Mouse (Mus musculus): ENCODE measurements around the gene Rab36.
"Not testable (repeated sequence)": the region's sequence is repeated elsewhere in the genome, so short reads cannot be mapped to it uniquely, and the experiment has no call there.

The Rab36 gene

DNA sequence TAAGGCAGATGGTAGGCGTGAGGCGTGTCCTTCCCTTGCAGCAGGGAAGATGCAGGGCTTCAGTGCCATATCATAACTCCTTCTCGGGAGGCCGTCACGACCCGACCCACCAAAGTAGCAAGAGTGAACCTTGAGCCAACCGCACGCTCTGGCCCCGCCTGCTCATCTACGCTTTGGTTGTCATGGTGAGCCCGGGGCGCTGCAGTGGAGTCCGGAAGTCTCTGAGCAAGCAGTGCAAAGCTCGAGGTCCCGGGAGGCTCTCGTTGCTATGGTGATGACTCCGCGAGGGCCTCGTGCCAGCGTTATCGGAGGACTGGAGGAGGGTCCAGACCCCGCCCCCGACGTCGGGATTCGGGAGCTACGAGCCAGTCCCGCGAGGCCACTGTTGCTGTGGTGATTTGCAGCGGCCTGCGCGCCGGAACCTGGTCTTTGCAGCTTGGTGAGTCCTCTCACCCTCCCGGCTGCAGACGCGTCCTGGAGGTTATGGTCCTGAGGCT, at the start of gene Rab36:
Gene Rab36 (plus strand): TSS at position 176 of the 497 bp plus-strand sequence.
- peak; percentile 90 for DNase-seq

GRCm38 (mm10) chr10:74987698-74988470, 49.0 kb upstream of the Rab36 start:
- DNase-seq, result no peak

- DNase-seq, result no peak
These were observed 47.0 kb upstream of the Rab36 start for GRCm38 (mm10) chr10:74989814-74990213.

DNA sequence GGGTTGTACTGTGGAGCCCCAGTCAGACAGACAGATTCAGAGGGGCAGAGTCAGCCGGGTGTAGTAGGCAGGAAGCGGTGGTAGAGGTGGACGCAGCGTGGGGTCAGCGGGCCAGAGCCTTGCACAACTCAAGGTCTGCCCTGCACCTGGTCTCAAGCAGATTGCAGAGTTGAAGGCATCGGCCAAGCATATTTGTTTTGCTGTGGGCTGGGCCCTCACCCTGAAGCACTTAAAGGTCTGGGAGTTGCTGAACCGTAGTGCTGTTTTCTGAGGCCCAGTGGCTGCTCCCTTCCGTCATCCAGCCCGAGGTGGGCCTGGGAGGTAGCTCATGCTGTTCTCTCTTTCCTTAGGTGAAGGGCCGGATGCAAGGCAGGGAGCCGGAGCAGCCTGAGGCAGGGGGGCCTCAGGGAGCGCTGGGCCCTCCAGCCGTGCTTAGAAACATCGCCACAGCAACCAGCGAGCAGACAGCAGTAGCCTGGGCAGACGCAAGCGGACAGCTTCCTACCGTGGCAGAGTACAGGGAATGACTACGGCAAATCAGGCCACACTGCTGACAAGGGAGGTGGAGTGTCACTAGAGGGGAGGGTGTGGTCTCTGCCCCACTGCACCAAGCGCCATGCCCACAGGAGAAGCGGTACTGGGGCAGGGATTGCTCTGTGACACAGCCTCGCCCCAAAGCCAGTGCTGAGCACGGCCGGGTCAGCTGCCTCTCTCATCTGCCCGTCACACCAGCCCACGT, 46.1 kb upstream of the Rab36 start:
- DNase-seq, result no peak

DNA sequence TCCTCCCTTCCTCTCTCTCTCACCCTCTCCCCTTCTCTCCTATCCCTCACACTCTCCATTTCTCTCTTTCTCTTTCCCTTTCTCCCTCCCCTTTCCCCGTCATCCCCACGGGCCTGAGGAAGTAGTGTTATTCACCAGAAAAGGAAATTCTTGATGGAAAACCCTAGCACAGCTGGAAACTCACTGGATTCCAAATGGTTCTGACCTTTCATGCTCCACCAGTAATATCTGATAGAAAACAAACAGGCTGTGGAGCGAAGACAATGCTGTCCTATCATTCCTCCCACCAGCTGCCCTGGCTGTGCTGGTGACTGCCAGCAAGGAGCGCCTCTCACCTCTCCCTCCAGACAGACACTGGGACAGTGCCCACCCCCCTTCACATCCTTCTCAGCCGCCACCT, 42.0 kb upstream of the Rab36 start:
- DNase-seq, result no peak

GRCm38 (mm10) chr10:74995377-74995776, 41.5 kb upstream of the Rab36 start:
- DNase-seq, result peak; percentile 59

DNA sequence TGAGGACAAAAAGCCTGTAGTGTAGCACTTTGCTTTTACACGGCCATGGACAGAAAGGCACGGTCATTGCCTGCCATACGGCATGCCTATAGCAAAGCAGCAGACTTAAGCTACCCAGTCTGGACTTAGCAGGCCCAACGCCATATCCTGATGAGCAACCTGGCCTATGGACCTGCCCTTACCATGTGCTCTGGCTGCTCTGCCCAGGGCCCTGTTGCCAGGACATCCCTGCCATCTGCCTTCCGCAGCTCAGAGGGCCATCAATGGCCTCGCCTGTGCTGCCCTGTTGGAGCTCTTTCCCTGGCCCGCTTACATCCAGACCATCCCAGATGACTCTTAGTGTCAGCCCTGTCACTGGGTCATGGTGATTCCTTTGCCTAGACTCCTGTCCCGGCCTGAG, 35.5 kb upstream of the Rab36 start:
- DNase-seq, result no peak

- no peak for DNase-seq
These were observed 32.8 kb upstream of the Rab36 start for GRCm38 (mm10) chr10:75004067-75004466.

DNA sequence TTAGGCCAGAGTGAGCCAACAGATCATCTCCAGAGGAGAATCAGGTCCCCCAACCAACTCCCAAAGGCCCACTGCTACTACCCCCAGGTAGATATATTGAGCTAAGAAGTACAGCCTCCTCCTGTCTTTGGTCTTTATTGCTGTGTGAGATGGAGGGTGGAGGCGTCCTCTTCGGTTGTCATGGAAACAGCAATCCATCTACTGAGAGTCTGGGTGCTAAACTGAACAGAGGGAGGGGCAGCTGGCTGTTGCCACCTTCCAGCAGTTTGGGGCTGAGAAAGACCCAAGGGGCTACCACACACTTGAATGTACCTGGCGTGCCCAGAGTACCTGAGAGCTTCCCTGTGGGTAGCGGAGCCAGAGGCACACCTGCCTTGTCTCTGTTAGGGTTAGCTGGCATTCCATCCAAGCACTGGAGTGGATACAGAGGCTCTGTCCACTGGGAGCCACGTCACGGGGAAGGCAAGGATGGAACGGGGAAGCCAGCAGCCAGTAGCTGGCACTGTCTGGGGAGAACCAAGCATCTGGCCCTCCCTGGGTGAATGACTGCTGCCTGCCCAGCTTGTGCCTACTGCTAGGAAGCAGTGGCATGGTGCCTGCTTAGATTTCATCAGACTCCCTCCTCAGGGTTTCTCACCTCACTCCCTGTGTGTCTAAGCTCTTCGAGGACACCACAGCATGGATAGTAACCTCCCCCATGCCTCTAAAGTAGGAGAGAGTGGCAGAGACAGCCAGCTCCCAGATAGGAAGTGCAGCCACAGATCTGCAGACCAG, 29.8 kb upstream of the Rab36 start:
- DNase-seq, result peak; percentile 68

DNA sequence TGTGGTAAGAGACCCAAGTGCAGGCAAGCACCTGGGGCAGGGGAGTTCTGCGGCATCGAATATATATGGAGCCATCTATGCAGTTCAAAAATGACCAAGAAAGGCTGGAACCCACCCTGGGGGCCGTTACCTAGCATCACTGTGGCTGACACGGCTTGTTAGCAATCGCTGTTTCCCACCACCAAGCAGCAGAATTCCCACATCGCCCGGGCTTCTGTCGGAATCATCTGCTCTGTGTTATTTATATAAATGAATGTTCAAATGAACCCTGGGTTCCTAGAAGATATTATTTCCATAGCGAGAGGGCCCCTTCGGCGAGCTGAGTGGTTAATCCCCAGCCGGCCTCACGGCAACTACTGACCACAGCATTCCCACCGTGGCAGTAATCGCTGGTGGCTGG, 26.2 kb upstream of the Rab36 start:
- no peak for DNase-seq

GRCm38 (mm10) chr10:75015465-75015864, 21.4 kb upstream of the Rab36 start:
- DNase-seq, result no peak

- DNase-seq, result no peak
These were observed 20.4 kb upstream of the Rab36 start for GRCm38 (mm10) chr10:75016481-75016880.

GRCm38 (mm10) chr10:75020271-75020670, 16.6 kb upstream of the Rab36 start:
- DNase-seq, result no peak

DNA sequence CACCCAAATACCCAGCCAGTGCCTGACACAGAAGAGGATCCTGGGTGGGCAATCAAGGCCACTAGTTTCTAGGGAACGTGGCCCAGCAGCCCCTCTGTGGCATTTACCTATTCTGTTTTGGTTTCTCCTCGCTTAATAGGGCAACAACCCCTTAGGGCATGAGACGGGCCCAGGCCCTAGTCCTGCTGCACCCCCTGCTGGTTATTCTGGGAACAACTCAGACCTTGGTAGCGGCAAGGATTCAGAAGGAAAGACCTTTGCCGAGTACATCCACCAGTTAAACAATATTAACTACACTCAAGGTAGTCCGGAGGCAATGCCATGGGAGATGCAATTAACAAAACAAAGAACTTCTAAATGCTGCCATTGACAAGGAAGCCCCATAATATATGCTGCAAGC, 15.7 kb upstream of the Rab36 start:
- peak; percentile 70 for DNase-seq

DNA sequence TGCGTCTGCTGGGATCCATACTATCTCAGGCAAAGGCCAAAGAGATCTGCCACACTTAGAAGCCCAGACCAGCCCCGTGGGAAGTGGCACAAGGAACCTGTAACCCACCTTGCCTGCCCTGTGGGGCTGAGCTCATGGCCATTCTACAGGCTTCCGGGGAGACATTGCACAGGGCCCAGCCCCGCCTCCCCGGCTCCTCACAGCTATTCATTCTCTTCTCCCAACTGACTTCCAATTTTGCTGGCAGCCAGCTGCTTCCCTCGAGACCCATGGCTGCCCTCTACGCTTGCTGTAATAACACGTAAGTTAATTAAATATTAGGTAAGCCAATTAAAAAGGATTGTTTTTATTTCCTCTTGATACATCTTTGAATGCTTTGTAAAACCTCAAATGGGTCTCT, 10.4 kb upstream of the Rab36 start:
- DNase-seq, result no peak

DNA sequence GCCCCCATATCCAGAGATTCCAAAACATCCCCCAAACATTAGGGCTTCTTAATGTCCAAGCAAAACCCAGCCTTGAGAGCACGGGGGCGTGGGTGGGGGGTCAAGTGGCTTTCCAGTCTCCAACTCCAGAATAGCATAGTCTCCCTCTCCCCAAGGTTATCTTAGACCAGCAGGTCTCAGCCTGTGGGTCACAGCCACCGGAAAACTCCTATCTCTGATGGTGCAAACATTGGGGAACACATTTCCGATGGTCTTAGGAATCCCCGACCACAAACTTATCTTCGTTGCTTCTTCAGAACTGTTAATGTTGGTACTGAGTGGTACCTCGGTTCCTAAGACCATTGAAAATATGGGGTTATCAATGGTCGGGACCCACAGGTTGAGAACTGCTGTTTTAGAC, 8.1 kb upstream of the Rab36 start:
- DNase-seq, result no peak

GRCm38 (mm10) chr10:75029677-75030076, 7.2 kb upstream of the Rab36 start:
- DNase-seq, result no peak

DNA sequence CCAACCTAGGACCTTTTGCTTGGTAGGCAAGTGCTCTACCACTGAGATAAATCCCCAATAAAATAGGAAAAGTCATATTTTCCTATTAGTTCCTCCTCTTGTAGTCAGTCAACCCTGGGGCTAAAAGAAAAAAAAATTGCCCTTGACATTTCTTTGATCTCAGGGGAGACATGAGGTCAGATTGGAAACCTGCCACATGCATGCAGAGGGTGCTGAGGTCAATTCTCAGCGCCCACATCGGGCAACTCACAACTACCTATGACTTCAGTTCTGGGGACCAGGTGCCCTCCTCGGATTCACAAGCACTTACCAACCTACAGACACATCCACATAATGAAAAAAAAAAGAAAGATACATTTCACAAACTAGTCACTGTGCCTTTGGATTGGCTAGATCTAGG, 6.6 kb upstream of the Rab36 start:
- no peak for DNase-seq

DNA sequence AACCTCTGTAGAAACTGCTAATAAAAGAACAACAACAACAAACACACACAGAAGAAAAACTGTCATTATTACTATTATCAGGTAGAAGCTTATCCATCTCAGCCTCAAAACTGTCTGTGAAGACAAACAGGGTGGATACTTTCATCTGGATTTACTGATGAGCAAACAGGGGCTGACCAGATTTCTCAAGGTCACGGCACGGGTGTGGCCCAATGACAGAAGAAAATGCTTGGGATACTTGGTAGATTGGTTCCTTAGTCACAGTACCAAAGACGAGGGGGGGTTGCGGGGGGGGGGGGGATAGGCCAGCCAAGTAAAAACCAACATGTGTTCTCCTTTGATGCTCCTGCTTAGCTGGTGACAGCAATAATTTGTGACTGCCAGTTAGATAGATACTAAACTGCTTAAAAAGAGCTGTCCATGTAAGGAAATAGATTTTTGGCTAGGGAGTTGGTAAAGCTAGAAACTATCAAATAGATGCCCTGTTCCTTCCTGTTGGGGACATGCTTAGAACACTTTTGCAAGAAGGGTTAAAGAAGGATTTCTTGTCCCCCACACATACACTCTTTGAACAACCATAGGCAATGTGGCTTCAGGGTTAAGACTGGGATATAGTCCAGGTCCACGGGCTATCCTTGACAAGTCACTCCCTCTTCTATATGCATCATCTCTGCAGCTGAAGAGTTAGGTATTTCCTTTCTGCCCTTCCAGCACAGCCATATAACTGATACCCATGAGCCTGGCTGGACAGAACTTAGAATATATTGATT, 5.3 kb upstream of the Rab36 start:
- DNase-seq, result no peak

DNA sequence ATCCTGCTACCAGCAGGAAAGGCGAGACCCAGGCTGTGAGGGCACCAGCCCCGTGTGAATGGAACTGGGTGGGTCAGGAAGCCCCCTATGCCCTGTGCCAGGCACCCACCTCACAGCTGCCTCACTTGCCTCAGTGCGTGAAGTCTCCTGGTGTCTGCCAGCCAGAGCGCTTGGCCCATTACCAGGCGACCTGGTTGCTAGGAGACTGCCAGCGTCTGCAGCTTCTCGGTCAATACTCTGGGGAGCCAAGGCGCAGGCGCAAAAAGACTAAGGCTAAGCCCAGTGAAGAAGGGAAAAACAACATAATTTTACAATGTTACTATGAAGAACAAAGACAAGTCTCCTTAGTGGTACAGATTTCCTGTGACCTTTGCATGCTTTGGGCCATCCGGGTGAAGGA, 4.5 kb upstream of the Rab36 start, which contains the start of gene Rsph14:
Gene Rsph14 (minus strand): TSS at position 192 of the 400 bp plus-strand sequence.
- DNase-seq, result peak; percentile 80

DNA sequence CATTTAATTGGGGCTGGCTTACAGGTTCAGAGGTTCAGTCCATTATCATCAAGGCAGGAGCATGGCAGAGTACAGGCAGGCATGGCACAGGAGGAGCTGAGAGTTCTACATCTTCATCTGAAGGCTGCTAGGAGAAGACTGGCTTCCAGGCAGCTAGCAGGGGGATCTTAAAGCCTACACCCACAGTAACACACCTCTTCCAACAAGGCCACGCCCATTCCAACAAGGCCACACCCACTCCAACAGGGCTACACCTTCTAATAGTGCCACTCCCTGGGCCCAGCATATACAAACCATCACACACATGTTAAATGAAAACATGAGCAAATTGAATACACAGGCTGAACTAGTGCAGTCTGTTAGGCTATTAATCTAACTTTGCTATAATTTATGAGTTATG, 5.2 kb downstream of the Rab36 start:
- not testable (repeated sequence) for DNase-seq

DNA sequence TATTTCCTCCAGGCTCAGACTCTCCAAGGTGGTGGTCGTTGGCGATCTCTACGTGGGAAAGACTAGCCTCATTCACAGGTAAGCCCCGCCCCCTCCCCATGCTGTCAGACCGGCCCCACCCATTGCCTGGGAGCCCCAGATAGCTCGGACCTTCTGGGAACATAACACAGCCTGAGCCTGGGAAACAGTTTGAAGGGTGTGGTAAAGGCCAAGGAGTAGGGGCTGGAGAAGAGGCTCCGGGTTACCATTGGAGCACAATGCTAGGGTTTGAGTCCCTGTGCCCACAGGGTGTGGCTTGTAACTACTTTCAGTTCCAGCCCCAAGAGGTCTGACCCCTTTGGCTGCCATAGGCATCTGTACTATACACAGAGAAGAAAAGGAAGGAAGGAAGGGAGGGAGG, 7.6 kb downstream of the Rab36 start:
- DNase-seq, result no peak

GRCm38 (mm10) chr10:75045831-75046230, 9.0 kb downstream of the Rab36 start:
- DNase-seq, result no peak

All from right cerebral cortex, postnatal 25 days (tissue).